Mouse (Mus musculus): ENCODE results near the gene Pir.

DNA sequence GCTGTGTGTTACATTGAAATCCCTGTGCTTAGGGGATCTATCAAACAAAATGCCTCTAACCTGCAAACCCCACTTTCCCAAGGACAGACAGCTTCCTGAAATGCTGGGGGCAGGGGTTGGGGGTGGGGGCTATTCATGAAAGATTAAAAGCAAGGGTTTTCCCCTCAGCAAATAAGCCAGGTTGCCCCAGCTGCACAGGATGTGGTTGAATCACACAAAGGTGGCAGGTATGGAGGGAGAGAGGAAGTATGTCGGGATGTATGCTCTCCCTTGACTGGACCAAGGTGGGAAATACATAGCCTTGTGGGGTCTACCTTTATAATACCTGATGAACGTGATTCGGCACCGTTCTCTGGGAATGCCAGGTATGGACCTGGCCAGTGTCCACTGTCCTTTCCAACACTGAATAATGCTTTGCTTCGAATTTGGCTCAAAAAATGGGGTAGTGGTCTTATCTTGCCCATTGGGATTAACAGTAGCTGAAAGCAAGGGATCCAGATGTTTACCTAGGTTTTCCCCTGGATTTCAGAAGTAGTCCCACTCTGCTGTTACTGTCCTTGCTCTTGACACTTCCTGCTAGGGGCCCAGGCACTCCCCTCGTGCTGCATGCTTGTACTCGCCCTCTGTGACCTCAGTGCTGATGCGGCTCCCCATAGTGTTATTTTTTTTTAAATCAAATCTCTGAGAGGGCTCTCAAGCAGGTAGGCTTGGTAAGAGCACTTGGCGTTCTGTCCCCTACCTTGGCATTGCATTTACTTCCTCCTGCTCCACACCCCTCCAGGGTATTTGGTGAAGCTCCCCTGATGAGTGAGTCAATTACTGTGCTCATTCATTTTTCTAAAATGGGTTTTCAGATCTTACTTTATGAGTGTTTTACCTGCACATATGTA is 137.2 kb downstream of the Pir start:
- TF ChIP-seq CTCF (conservative IDR thresholded peaks at IDR 0.05; ENCODE audit: low read length), result no peak
- TF ChIP-seq POU5F1 (IDR thresholded peaks at IDR 0.05; ENCODE audit: borderline replicate concordance, low read length), result no peak
